Mouse (Mus musculus) brown adipose tissue, adult 24 weeks (tissue): ENCODE results near the gene Olfr709-ps1. TPM values are rescaled to one million over a fixed set of nuclear protein-coding genes. Genes with fewer than 3 reads are reported as not detected.
"Not testable (repeated sequence)": the region's sequence is repeated elsewhere in the genome, so short reads cannot be mapped to it uniquely, and the experiment has no call there.

Experiments
- H3K27ac ChIP-seq: fragments of 200-500 bp; replicated peaks from 2 replicates; pipeline ENCODE4 v1.5.1; 2012; ENCODE audit warnings: low read depth, mild to moderate bottlenecking, low read length
- H3K4me1 ChIP-seq: fragments of 200-500 bp; 2 replicates; pipeline ENCODE4 v1.6.1; 2012; ENCODE audit warnings: low read length, mixed read lengths; ENCODE audit not compliant: control insufficient read depth, insufficient read depth, insufficient read length
- H3K4me3 ChIP-seq: fragments of 200-500 bp; 2 replicates; pipeline ENCODE4 v1.5.1; 2012; ENCODE audit warnings: low read depth, mild to moderate bottlenecking, low read length, moderate library complexity; ENCODE audit not compliant: insufficient read depth
- polyA plus RNA-seq: library from polyadenylated mRNA; stranded (reverse); fragments of >200 nt; gene quantifications from 2 replicates; pipeline ENCODE4 v1.2.4, GENCODE M21; 2012; ENCODE audit not compliant: missing spikeins, insufficient read depth, insufficient read length

The Olfr709-ps1 gene
- not detected in 2 replicates for polyA plus RNA-seq

DNA sequence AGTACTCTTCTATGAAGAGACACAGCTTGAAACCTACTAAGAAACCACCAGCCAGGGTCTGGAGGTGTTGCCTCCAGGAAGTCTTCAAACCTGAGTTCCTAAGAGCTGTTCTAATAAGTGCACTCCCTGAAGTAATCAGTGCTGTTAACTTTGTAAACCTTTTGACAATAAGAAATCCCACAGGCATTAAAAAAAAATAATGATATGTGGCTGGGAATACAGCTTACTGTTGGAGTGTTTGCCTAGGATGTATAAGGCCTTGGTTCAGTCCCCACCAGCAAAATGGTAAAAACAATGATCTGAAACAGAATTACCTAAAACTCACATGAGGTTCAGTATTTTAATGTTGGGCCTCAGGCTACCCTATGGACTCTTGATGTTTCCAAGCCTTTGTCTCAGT lies at the start of gene Olfr709-ps1:
Gene Olfr709-ps1 (minus strand): TSS at position 101 of the 400 bp plus-strand sequence.
- H3K4me3 ChIP-seq, result no peak within 1 kb of the TSS
- H3K4me1 ChIP-seq, result no peaks in the 10 kb centered on the region
- no peak within 1 kb of the TSS for H3K27ac ChIP-seq

DNA sequence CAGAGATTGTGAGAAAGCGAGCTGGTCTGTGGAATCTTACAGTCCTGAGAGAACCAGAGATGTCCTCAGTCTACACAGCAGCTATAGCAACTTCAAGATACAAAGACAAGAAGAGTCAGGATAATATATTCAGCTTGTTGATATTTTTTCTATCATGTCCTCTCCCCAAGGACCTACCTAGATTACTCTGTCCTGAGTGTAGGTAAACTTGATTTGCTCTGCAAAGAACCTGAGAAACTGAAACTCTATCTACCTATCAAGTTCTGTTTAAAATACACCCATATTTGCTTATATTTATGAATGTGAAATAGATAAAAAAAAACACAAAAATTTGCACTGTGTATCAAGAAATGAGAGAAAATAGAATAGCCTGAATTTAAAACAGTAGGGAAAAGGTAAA lies 43.3 kb upstream of the Olfr709-ps1 start, which contains the start of gene Olfr711:
Gene Olfr711 (minus strand): TSS at position 101 of the 400 bp plus-strand sequence.
- no peaks in the 10 kb centered on the region for H3K4me1 ChIP-seq
- H3K27ac ChIP-seq, result no peak within 1 kb of the TSS
- no peak within 1 kb of the TSS for H3K4me3 ChIP-seq

- H3K4me3 ChIP-seq, H3K4me1 ChIP-seq, H3K27ac ChIP-seq: not testable (repeated sequence)
Observed at GRCm38 (mm10) chr7:106967503-106967902, 35.5 kb upstream of the Olfr709-ps1 start.

GRCm38 (mm10) chr7:106963837-106964236 lies 31.8 kb upstream of the Olfr709-ps1 start, which contains the start of gene Olfr6:
TSS of gene Olfr6 (minus strand) at chr7:106963937.
- Histone ChIP-seq H3K4me1 (no peaks in the 10 kb centered on the region), H3K27ac (no peak within 1 kb of the TSS), H3K4me3 (no peak within 1 kb of the TSS)

DNA sequence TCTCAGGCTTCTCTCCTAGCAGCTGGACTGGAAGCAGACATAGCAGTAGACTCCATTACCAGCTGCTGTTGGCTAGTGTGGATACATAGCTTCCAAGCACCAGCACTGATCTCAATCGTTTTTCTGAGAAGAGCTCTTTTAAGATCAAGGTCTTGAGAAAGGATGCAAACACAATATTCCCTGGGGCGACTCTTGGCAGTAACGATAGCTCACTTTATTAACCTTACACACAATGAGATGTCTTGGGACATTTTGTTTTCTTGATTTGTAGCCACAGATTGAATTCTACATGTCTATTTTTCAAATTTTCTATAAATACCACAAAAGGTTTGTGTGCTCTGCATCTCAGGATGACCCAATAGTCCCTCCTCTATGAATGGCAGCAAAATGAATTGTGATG lies 16.2 kb upstream of the Olfr709-ps1 start, which contains the start of gene Olfr710:
Gene Olfr710 (minus strand): TSS at position 101 of the 400 bp plus-strand sequence.
- no peaks in the 10 kb centered on the region for H3K4me1 ChIP-seq
- H3K27ac ChIP-seq, result no peak within 1 kb of the TSS

DNA sequence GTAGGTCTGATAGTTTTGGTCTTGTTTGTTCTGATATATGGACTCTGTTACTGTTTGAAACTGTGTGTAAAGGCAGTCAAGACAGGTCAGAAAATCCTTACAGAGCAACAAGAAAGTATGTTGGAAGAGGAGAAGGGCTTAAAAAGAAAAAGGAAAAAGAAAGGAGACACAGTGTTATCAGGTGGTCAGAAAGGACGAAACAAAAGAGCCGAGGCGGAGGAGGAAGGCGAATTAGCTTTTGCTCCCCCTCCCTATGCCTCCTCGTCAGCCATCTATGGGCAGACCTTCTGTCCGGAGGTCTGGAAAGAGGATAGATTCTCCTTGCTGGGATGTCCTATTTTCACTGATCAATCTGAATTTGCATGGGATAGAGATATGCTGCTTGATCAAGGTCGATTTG lies 11.1 kb downstream of the Olfr709-ps1 start:
- not testable (repeated sequence) for H3K27ac ChIP-seq, H3K4me1 ChIP-seq, H3K4me3 ChIP-seq

More for the DNA sequence above, 16.2 kb upstream of the Olfr709-ps1 start, which contains the start of gene Olfr710:
- H3K4me3 ChIP-seq, result no peak within 1 kb of the TSS

DNA sequence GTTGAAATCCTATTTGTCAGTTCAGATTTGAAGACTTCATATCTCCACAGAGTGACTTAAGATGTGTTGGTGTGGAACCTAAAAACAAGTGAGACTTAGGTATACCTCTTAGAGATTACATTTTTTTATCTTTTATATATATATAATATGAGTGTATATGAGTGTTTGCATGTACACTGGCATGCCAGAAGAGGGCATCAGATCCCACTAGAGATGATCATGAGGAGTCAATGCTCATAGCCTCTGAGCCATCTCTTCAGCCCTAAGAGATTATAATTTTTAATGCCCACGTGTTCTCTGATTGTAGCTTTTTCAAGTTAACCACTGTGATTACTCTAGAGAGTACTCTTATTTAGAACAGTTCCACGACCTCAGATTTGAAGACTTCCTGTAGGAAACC lies 24.3 kb downstream of the Olfr709-ps1 start, which contains the start of gene Olfr1532-ps1:
Gene Olfr1532-ps1 (plus strand): TSS at position 326 of the 400 bp plus-strand sequence.
- no peak within 1 kb of the TSS for H3K4me3 ChIP-seq
- H3K27ac ChIP-seq, result no peak within 1 kb of the TSS
- no peaks in the 10 kb centered on the region for H3K4me1 ChIP-seq

DNA sequence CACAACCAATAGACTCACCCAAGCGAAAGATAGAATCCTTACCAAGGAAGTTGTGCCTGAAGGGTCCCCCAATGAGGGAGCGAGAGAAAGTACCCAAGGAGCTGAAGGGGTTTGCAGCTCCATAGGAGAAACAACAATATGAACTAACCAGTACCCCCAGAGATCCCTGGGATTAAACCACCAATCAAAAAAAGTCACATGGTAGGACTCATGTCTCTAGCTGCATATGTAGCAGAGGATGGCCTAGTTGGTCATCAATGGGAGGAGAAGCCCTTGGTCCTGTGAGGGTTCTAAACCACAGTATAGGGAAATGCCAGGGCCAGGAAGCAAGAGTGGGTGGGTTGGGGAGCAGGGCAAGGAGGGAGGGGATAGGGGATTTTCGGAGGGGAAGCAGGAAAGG lies 30.9 kb downstream of the Olfr709-ps1 start, which contains the start of gene Olfr707:
Gene Olfr707 (minus strand): TSS at position 101 of the 400 bp plus-strand sequence.
- H3K4me1 ChIP-seq, H3K27ac ChIP-seq, H3K4me3 ChIP-seq: not testable (repeated sequence)

DNA sequence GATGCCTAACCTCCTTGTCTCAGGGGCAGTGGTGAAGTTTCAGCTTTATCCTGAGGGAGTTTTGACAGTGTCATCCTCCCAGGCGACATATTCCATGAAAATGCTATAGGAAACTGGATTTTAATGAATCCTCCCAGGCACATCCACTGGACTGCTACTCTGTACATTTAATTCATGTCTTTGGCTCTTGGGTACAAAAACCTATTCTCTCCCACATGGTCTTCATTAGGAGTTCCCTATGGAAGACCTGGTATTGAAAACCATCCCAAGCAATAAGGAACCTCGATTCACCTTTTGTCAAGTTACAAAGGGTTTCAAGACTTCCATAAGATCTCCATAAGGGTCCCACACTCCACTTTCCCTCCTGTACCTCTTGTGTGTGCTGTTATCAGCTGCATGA lies 44.0 kb downstream of the Olfr709-ps1 start, which contains the start of gene Olfr706:
Gene Olfr706 (minus strand): TSS at position 101 of the 400 bp plus-strand sequence.
- H3K27ac ChIP-seq, result no peak within 1 kb of the TSS
- H3K4me1 ChIP-seq, result no peaks in the 10 kb centered on the region
- H3K4me3 ChIP-seq, result no peak within 1 kb of the TSS

DNA sequence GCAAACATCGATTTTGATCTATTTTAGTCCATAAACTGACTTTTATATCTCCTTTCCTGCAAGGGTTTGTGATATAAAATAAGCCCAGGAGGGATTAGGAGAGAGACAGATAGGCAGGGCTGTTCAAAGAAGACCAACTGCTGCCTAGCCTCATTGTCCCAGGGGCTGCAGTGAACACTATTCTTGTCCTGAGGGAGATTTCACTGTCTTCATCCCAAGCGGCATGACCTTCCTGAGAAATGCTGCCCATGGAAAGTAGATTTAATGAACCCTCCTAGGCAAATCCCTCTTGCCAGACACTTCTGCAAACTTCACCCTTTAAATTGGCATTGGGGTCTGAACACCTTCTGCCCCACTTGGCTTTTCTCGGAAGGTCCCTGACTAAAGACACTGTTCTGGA lies 55.2 kb downstream of the Olfr709-ps1 start, which contains the start of gene Olfr705:
Gene Olfr705 (minus strand): TSS at position 101 of the 400 bp plus-strand sequence.
- Histone ChIP-seq H3K4me3 (no peak within 1 kb of the TSS), H3K27ac (no peak within 1 kb of the TSS), H3K4me1 (no peaks in the 10 kb centered on the region)

Other genes starting within 250 kb of the Olfr709-ps1 start
- not detected in 2 replicates for gene Olfr694, start 240.4 kb downstream of the Olfr709-ps1 start, polyA plus RNA-seq
- gene Olfr695, start 215.8 kb downstream of the Olfr709-ps1 start, polyA plus RNA-seq, result not detected in 2 replicates
- not detected in 2 replicates for gene Olfr697, start 189.8 kb downstream of the Olfr709-ps1 start, polyA plus RNA-seq
- not detected in 2 replicates for gene Olfr698, start 176.8 kb downstream of the Olfr709-ps1 start, polyA plus RNA-seq
- not detected in 2 replicates for gene Olfr699, start 139.0 kb downstream of the Olfr709-ps1 start, polyA plus RNA-seq
- not detected in 2 replicates for gene Olfr700, start 123.4 kb downstream of the Olfr709-ps1 start, polyA plus RNA-seq
- gene Olfr701, start 118.1 kb downstream of the Olfr709-ps1 start, polyA plus RNA-seq, result not detected in 2 replicates
- gene Olfr702, start 98.3 kb downstream of the Olfr709-ps1 start, polyA plus RNA-seq, result not detected in 2 replicates
- gene Olfr703, start 88.9 kb downstream of the Olfr709-ps1 start, polyA plus RNA-seq, result not detected in 2 replicates
- gene Olfr704, start 69.0 kb downstream of the Olfr709-ps1 start, polyA plus RNA-seq, result not detected in 2 replicates
- not detected in 2 replicates for gene Olfr705, start 55.3 kb downstream of the Olfr709-ps1 start, polyA plus RNA-seq
- gene Olfr706, start 44.1 kb downstream of the Olfr709-ps1 start, polyA plus RNA-seq, result not detected in 2 replicates
- not detected in 2 replicates for gene Olfr707, start 31.0 kb downstream of the Olfr709-ps1 start, polyA plus RNA-seq
- gene Olfr1532-ps1, start 24.2 kb downstream of the Olfr709-ps1 start, polyA plus RNA-seq, result not detected in 2 replicates
- not detected in 2 replicates for gene Olfr710, start 16.1 kb upstream of the Olfr709-ps1 start, polyA plus RNA-seq
- not detected in 2 replicates for gene Olfr6, start 31.7 kb upstream of the Olfr709-ps1 start, polyA plus RNA-seq
- not detected in 2 replicates for gene Olfr711, start 43.2 kb upstream of the Olfr709-ps1 start, polyA plus RNA-seq
- gene Olfr2, start 73.9 kb upstream of the Olfr709-ps1 start, polyA plus RNA-seq, result not detected in 2 replicates
- not detected in 2 replicates for gene Olfr713, start 99.0 kb upstream of the Olfr709-ps1 start, polyA plus RNA-seq
- not detected in 2 replicates for gene Olfr714, start 138.8 kb upstream of the Olfr709-ps1 start, polyA plus RNA-seq
- not detected in 2 replicates for gene Olfr17, start 161.0 kb upstream of the Olfr709-ps1 start, polyA plus RNA-seq
- not detected in 2 replicates for gene Olfr715b, start 178.2 kb upstream of the Olfr709-ps1 start, polyA plus RNA-seq
- not detected in 2 replicates for gene Olfr715, start 198.9 kb upstream of the Olfr709-ps1 start, polyA plus RNA-seq
- not detected in 2 replicates for gene Olfr716, start 206.1 kb upstream of the Olfr709-ps1 start, polyA plus RNA-seq
- not detected in 2 replicates for gene Nlrp14, start 234.8 kb upstream of the Olfr709-ps1 start, polyA plus RNA-seq